Mouse (Mus musculus) thymus, adult 2 months (tissue): ENCODE results near the gene Klkb1.

ENCODE experiments used
- CTCF ChIP-seq: fragments of 200-500 bp; IDR thresholded peaks from 2 replicates; pipeline ENCODE4 v1.5.1; 2012; ENCODE audit warnings: mild to moderate bottlenecking, control low read depth, low read length, moderate library complexity, borderline replicate concordance; ENCODE audit not compliant: control insufficient read depth, poor library complexity, insufficient read depth; ENCODE audit errors: extremely low read depth
- POLR2A ChIP-seq: fragments of 200-500 bp; IDR thresholded peaks from 2 replicates; pipeline ENCODE4 v1.6.1; 2012; ENCODE audit warnings: mild to moderate bottlenecking, low read length, control low read depth, moderate library complexity; ENCODE audit not compliant: control insufficient read depth, poor library complexity, insufficient read depth; ENCODE audit errors: extremely low read depth

DNA sequence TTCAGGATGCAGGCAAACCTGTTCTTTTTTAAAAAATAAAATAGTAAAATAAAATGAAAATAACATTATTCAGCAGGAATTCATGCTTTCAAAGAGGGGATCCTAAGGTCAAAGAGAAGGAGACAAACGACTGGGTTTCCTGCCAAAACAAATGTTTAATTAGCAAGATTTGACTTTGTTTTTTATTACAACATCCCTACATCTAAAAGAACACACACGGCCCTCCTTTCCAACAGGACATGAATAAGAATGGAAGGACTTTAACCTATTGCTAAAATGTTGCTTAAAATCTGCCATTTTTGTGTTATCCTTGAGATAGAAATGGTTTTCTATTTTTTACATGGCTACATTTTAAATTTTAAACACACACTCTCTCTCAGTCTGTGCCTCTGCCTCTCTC, 41.5 kb downstream of the Klkb1 start:
- no peak for TF ChIP-seq POLR2A
- TF ChIP-seq CTCF: no peak
